Mouse (Mus musculus) megakaryocyte, embryonic 14.5 days (primary cell): ENCODE results near the gene Ankrd11. TPM values are rescaled to one million over a fixed set of nuclear protein-coding genes. Genes with fewer than 3 reads are reported as not detected.
A peak's percentile ranks its signal among the peaks of the same experiment; 100 is the strongest.

ENCODE experiments used
- H3K27me3 ChIP-seq: replicated peaks from 2 replicates; pipeline ENCODE3; 2012; ENCODE audit warnings: inconsistent platforms
- H3K36me3 ChIP-seq: replicated peaks from 2 replicates; pipeline ENCODE3; 2012; ENCODE audit warnings: low read length, inconsistent platforms, mixed read lengths
- H3K4me1 ChIP-seq: 2 replicates; pipeline ENCODE4 v1.6.1; 2012; ENCODE audit warnings: inconsistent platforms
- H3K4me3 ChIP-seq: replicated peaks from 2 replicates; pipeline ENCODE3; 2012; ENCODE audit warnings: moderate library complexity, mild to moderate bottlenecking, inconsistent platforms
- H3K9me3 ChIP-seq: 2 replicates; pipeline ENCODE4 v1.6.1; 2012; ENCODE audit warnings: inconsistent platforms
- FLI1 ChIP-seq: IDR thresholded peaks from 2 replicates; pipeline ENCODE4 v1.6.1; 2012; ENCODE audit warnings: low read length, inconsistent platforms, mixed read lengths
- GATA1 ChIP-seq: IDR thresholded peaks from 3 replicates; pipeline ENCODE4 v1.6.1; 2012; ENCODE audit warnings: mixed read lengths, low read length, inconsistent platforms, borderline replicate concordance
- polyA plus RNA-seq: library from polyadenylated mRNA; stranded (reverse); fragments of >175 nt; gene quantifications from 2 replicates; pipeline ENCODE4 v1.2.3, GENCODE M21; 2012; ENCODE audit warnings: low replicate concordance; ENCODE audit not compliant: insufficient read depth

The Ankrd11 gene
- polyA plus RNA-seq, 1 experiment, result 49.4 TPM

DNA sequence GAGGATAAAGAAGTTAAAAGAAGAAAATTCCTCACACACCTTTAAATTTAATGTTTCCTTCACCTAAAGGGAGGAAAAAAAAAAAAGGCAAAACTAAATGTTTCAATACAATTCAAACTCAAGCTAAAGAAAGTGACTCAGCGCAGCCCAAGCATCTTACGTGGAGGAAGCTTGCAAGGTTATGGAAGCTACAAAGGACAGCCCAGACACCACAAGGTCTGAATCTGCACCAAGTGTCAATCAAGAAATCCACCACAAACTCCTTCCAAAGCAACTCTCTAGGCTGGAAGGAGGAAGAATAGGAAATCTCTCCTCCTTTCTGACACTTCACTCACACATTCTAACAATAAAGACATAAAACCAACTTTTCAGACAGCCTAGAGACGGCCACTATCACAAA lies 62.7 kb downstream of the Ankrd11 start:
- H3K4me1 ChIP-seq, result peaks cover 96% of the 10 kb centered on the region
- peaks cover 17% of the 10 kb centered on the region for H3K36me3 ChIP-seq
- no peak for TF ChIP-seq GATA1
- TF ChIP-seq FLI1, result no peak
- H3K9me3 ChIP-seq, result no peaks in the 10 kb centered on the region
- peak overlapping the region; percentile 73 for H3K4me3 ChIP-seq
- no peaks in the 10 kb centered on the region for H3K27me3 ChIP-seq

GRCm38 (mm10) chr8:122976046-122976445 lies 66.0 kb downstream of the Ankrd11 start:
- Histone ChIP-seq H3K36me3 (peaks cover 39% of the 10 kb centered on the region), H3K9me3 (no peaks in the 10 kb centered on the region), H3K27me3 (no peaks in the 10 kb centered on the region), H3K4me3 (no peak overlapping the region), H3K4me1 (peaks cover 98% of the 10 kb centered on the region)
- TF ChIP-seq GATA1 (no peak), FLI1 (no peak)

GRCm38 (mm10) chr8:122969964-122970620 lies 72.0 kb downstream of the Ankrd11 start:
- peaks cover 76% of the 10 kb centered on the region for H3K36me3 ChIP-seq
- H3K9me3 ChIP-seq, result no peaks in the 10 kb centered on the region
- peaks cover 92% of the 10 kb centered on the region for H3K4me1 ChIP-seq
- TF ChIP-seq FLI1 (no peak), GATA1 (no peak)
- H3K27me3 ChIP-seq, result no peaks in the 10 kb centered on the region
- no peak overlapping the region for H3K4me3 ChIP-seq

- Histone ChIP-seq H3K36me3 (peaks cover 76% of the 10 kb centered on the region), H3K27me3 (no peaks in the 10 kb centered on the region)
- TF ChIP-seq GATA1, result no peak
Measured at GRCm38 (mm10) chr8:122968145-122968544, 73.9 kb downstream of the Ankrd11 start.

GRCm38 (mm10) chr8:122966638-122967037 lies 75.4 kb downstream of the Ankrd11 start:
- Histone ChIP-seq H3K4me1 (peaks cover 93% of the 10 kb centered on the region), H3K36me3 (peaks cover 67% of the 10 kb centered on the region)
- no peak for TF ChIP-seq FLI1
- no peak for TF ChIP-seq GATA1

More at GRCm38 (mm10) chr8:122968145-122968544, 73.9 kb downstream of the Ankrd11 start:
- H3K9me3 ChIP-seq, result no peaks in the 10 kb centered on the region
- H3K4me1 ChIP-seq, result peaks cover 92% of the 10 kb centered on the region
- no peak overlapping the region for H3K4me3 ChIP-seq

GRCm38 (mm10) chr8:122962046-122962445 lies 80.0 kb downstream of the Ankrd11 start:
- H3K9me3 ChIP-seq, result no peaks in the 10 kb centered on the region
- peaks cover 40% of the 10 kb centered on the region for H3K36me3 ChIP-seq
- H3K4me3 ChIP-seq, result peak overlapping the region; percentile 82
- H3K27me3 ChIP-seq, result no peaks in the 10 kb centered on the region
- H3K4me1 ChIP-seq, result peaks cover 97% of the 10 kb centered on the region
- TF ChIP-seq GATA1 (no peak), FLI1 (no peak)

More at GRCm38 (mm10) chr8:122966638-122967037, 75.4 kb downstream of the Ankrd11 start:
- Histone ChIP-seq H3K4me3 (no peak overlapping the region), H3K27me3 (no peaks in the 10 kb centered on the region), H3K9me3 (no peaks in the 10 kb centered on the region)

GRCm38 (mm10) chr8:122961458-122961857 lies 80.6 kb downstream of the Ankrd11 start:
- no peak for TF ChIP-seq GATA1
- no peak for TF ChIP-seq FLI1
- no peaks in the 10 kb centered on the region for H3K27me3 ChIP-seq
- peaks cover 39% of the 10 kb centered on the region for H3K36me3 ChIP-seq
- peaks cover 97% of the 10 kb centered on the region for H3K4me1 ChIP-seq
- H3K4me3 ChIP-seq, result peak overlapping the region; percentile 85
- no peaks in the 10 kb centered on the region for H3K9me3 ChIP-seq

- H3K36me3 ChIP-seq, result peaks cover 34% of the 10 kb centered on the region
- TF ChIP-seq GATA1 (no peak), FLI1 (no peak)
- H3K27me3 ChIP-seq, result no peaks in the 10 kb centered on the region
- H3K9me3 ChIP-seq, result no peaks in the 10 kb centered on the region
- peaks cover 97% of the 10 kb centered on the region for H3K4me1 ChIP-seq
- H3K4me3 ChIP-seq, result peak overlapping the region; percentile 85
Measured at GRCm38 (mm10) chr8:122960932-122961331, 81.1 kb downstream of the Ankrd11 start.

GRCm38 (mm10) chr8:122960323-122960722 lies 81.8 kb downstream of the Ankrd11 start:
- Histone ChIP-seq H3K4me1 (peaks cover 97% of the 10 kb centered on the region), H3K9me3 (no peaks in the 10 kb centered on the region), H3K36me3 (peaks cover 34% of the 10 kb centered on the region), H3K4me3 (no peak overlapping the region), H3K27me3 (no peaks in the 10 kb centered on the region)
- no peak for TF ChIP-seq FLI1
- no peak for TF ChIP-seq GATA1

DNA sequence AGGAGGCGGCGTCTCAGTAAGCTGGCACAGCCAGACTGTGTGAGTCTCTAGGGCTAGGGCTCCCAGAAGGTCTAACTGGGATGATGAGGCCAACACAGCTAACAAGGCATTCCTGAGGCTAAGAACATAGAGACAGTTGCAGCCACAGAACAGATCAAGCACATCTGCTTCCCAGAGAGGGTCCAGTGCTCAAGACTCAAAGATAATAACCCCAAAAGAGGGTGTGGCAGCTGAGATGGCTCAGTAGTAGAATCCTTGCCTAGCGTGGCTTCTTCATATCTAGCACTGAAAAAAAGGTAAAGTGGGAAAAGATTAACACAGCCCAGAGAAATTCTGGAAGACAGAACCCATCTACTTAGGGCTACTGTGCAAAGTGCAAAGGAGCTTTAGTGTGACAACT lies 86.1 kb downstream of the Ankrd11 start:
- H3K9me3 ChIP-seq, result no peaks in the 10 kb centered on the region
- peaks cover 25% of the 10 kb centered on the region for H3K36me3 ChIP-seq
- peak overlapping the region; percentile 3 for H3K4me3 ChIP-seq
- H3K4me1 ChIP-seq, result peaks cover 98% of the 10 kb centered on the region
- no peak for TF ChIP-seq GATA1
- no peak for TF ChIP-seq FLI1
- H3K27me3 ChIP-seq, result no peaks in the 10 kb centered on the region

GRCm38 (mm10) chr8:122955195-122955594 lies 86.9 kb downstream of the Ankrd11 start:
- no peak overlapping the region for H3K4me3 ChIP-seq
- peaks cover 98% of the 10 kb centered on the region for H3K4me1 ChIP-seq
- peaks cover 28% of the 10 kb centered on the region for H3K36me3 ChIP-seq
- no peaks in the 10 kb centered on the region for H3K27me3 ChIP-seq
- TF ChIP-seq GATA1 (no peak), FLI1 (no peak)
- H3K9me3 ChIP-seq, result no peaks in the 10 kb centered on the region
